Mouse (Mus musculus) midbrain, embryonic 10.5 days (tissue): Measurements from ENCODE around the gene Kctd20. TPM values are rescaled to one million over a fixed set of nuclear protein-coding genes. Genes with fewer than 3 reads are reported as not detected.

Source experiments
- DNase-seq: peaks from one replicate; pipeline ENCODE4 v3.0.0-alpha.2; 2017; ENCODE audit warnings: low spot score
- H3K27ac ChIP-seq: fragments of 300-500 bp; sonication (generic); replicated peaks from 2 replicates; pipeline ENCODE4 v1.5.1; 2016; ENCODE audit warnings: mild to moderate bottlenecking
- H3K27me3 ChIP-seq: fragments of 300-500 bp; sonication (generic); 2 replicates; pipeline ENCODE4 v1.6.1; 2016; ENCODE audit warnings: low read depth, mild to moderate bottlenecking; ENCODE audit not compliant: poor library complexity, severe bottlenecking
- H3K36me3 ChIP-seq: fragments of 300-500 bp; sonication (generic); 2 replicates; pipeline ENCODE4 v1.6.1; 2016; ENCODE audit warnings: mild to moderate bottlenecking, moderate library complexity
- H3K4me1 ChIP-seq: fragments of 300-500 bp; sonication (generic); 2 replicates; pipeline ENCODE4 v1.6.1; 2016
- H3K4me3 ChIP-seq: fragments of 300-500 bp; sonication (generic); 2 replicates; pipeline ENCODE4 v1.5.1; 2016; ENCODE audit warnings: mild to moderate bottlenecking, moderate library complexity
- H3K9me3 ChIP-seq: fragments of 300-500 bp; sonication (generic); replicated peaks from 2 replicates; pipeline ENCODE4 v1.6.1; 2016; ENCODE audit warnings: mild to moderate bottlenecking
- WGBS: fragments of 180-500 bp; shearing (Covaris S2); methylation state at CpG from one replicate; pipeline ENCODE4 v1.1.7; 2016; 5-methylcytosine and 5-hydroxymethylcytosine counted together
- polyA plus RNA-seq: library from polyadenylated mRNA; unstranded; fragments of >200 nt; fragmentation: Nextera tagmentation; extraction: Ambion mirVana; gene quantifications from 2 replicates; pipeline ENCODE4 v1.2.1, GENCODE M21; 2016

Gene Kctd20
- polyA plus RNA-seq, 1 experiment from 2014 or later, result 107 TPM

DNA sequence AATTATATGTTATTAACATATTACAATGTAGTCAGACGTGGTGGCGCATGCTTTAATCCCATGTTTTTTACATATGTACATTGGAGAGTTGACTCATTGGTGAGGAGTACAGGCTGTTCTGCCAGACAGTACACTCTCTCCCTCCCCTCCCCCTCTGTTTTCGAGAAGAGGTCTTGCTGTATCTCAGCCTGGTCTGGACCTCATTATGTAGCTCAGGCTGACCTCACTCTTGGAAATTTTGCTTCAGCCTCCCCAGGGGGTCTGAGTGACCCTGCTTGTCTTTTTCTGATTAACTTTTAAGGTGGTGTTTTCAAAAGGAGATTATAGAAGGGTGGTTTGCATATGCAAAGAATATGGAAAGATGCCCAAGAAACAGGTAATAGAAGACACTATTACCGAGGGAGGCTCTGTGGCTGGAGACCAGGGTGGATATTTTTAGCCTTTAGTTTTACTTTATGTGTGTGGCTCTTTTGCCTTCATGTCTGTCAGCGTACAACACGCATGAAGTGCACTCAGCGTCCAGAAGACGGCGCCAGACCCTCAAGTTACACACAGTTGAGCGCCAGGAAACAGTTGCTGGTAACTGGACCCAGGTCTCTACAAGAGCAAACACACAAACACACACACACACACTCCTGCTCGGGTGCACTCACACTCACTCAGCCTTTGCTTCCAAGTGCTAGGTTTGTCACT is 66.7 kb downstream of the Kctd20 start:
- H3K36me3 ChIP-seq, result no peaks in the 10 kb centered on the region
- 51% methylated on average over 11 of the region's 11 CpGs for WGBS
- DNase-seq, result no peak

More for the DNA sequence above, 66.7 kb downstream of the Kctd20 start:
- no peak overlapping the region for H3K27ac ChIP-seq
- H3K9me3 ChIP-seq, result no peaks in the 10 kb centered on the region
- peaks cover 5% of the 10 kb centered on the region; the same call in 1 of the 2 replicates for H3K27me3 ChIP-seq
- H3K4me1 ChIP-seq, result peaks cover 11% of the 10 kb centered on the region
- H3K4me3 ChIP-seq, result no peak overlapping the region

Other genes starting within 250 kb of the Kctd20 start
- gene AC170998.1, start 225.9 kb upstream of the Kctd20 start, polyA plus RNA-seq, result 3.3 and 3.4 TPM in 2 replicates
- 2.3 and 4.0 TPM in 2 replicates for gene Mapk13, start 182.7 kb upstream of the Kctd20 start, polyA plus RNA-seq
- 8.3 and 9.1 TPM in 2 replicates for gene Brpf3, start 150.9 kb upstream of the Kctd20 start, polyA plus RNA-seq
- not detected in 2 replicates for gene Pnpla1, start 93.5 kb upstream of the Kctd20 start, polyA plus RNA-seq
- 0.11 and 0.26 TPM in 2 replicates for gene 4930539E08Rik, start 36.6 kb upstream of the Kctd20 start, polyA plus RNA-seq
- gene Pxt1, start 8.1 kb upstream of the Kctd20 start, polyA plus RNA-seq, result 0.22 TPM in 1 of 2 replicates, not detected in the other
- gene Stk38, start 56.0 kb downstream of the Kctd20 start, polyA plus RNA-seq, result 115 and 130 TPM in 2 replicates
- gene Srsf3, start 80.7 kb downstream of the Kctd20 start, polyA plus RNA-seq, result 789 and 839 TPM in 2 replicates
- gene Cdkn1a, start 139.0 kb downstream of the Kctd20 start, polyA plus RNA-seq, result 19.1 and 24.8 TPM in 2 replicates
- 0.06 and 0.47 TPM in 2 replicates for gene Rab44, start 162.2 kb downstream of the Kctd20 start, polyA plus RNA-seq